8 mouse cellular contexts compared by ENCODE assay signal in the genomic region with DNA sequence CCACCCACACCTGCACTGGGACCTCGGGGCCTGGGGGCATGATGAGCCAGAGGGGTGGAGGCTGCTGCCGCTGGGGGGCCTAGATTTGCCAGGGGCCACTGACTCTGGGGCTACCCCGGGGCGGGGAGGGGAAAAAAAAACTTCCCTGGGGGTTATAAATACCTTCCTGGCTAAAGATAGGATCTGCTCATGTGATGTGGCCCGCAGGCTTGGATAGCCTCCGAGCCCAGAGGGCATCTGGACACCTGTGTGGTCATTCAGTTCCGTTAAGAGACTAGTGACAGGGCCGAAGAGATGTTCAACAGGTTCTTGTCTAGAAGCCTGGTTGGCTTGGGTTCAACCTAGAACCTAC. TPM values are rescaled to one million over a fixed set of nuclear protein-coding genes. Genes with fewer than 3 reads are reported as not detected.
A peak's percentile ranks its signal among the peaks of the same experiment; 100 is the strongest.
DNase-seq lines count a peak whose midpoint lies in the region; ATAC-seq and TF ChIP-seq lines count a peak whose summit lies in the region.

A gene (minus strand): TSS at position 40 of the 352 bp plus-strand sequence.

- no peak for ATAC-seq in forebrain, postnatal 0 days
- ATAC-seq in intestine, postnatal 0 days: peak; percentile 7

- WGBS in lung, adult 2 months: 40% methylated on average over 8 of the region's 8 CpGs
- 45% methylated on average over 8 of the region's 8 CpGs for WGBS in forebrain, postnatal 0 days
- 23% methylated on average over 8 of the region's 8 CpGs for WGBS in intestine, postnatal 0 days
- WGBS in olfactory bulb, adult 2 months: 51% methylated on average over 8 of the region's 8 CpGs

- peak within 1 kb of the TSS; percentile 11 for H3K4me3 ChIP-seq in lung, adult 2 months (replicated peaks; ENCODE audit: extremely low read depth, low read depth, low read length)
- peak within 1 kb of the TSS; percentile 39 for H3K4me3 ChIP-seq in forebrain, postnatal 0 days (ENCODE audit: low read depth, low read length)
- H3K4me3 ChIP-seq in intestine, postnatal 0 days (ENCODE audit: low read depth, low read length): peak within 1 kb of the TSS; percentile 39
- peak within 1 kb of the TSS; percentile 44 for H3K4me3 ChIP-seq in olfactory bulb, adult 2 months (ENCODE audit: insufficient read depth, low read depth, low read length)

- H3K36me3 ChIP-seq in forebrain, postnatal 0 days (ENCODE audit: insufficient read depth): no peaks in the 10 kb centered on the region
- no peaks in the 10 kb centered on the region for H3K36me3 ChIP-seq in intestine, postnatal 0 days (ENCODE audit: control insufficient read depth, insufficient read depth)

- H3K27me3 ChIP-seq in forebrain, postnatal 0 days (ENCODE audit: insufficient read depth, low read length): peaks cover 22% of the 10 kb centered on the region
- H3K27me3 ChIP-seq in intestine, postnatal 0 days (replicated peaks; ENCODE audit: control insufficient read depth, insufficient read depth, low read length): peaks cover 18% of the 10 kb centered on the region

- no peak within 1 kb of the TSS for H3K27ac ChIP-seq in forebrain, postnatal 0 days (ENCODE audit: low read depth, low read length)
- peak within 1 kb of the TSS; percentile 58 for H3K27ac ChIP-seq in intestine, postnatal 0 days (ENCODE audit: low read depth, low read length)
- no peak within 1 kb of the TSS for H3K27ac ChIP-seq in olfactory bulb, adult 2 months (ENCODE audit: insufficient read depth, low read depth, low read length)

- H3K9ac ChIP-seq in forebrain, postnatal 0 days: peak within 1 kb of the TSS; percentile 40
- H3K9ac ChIP-seq in intestine, postnatal 0 days (ENCODE audit: low read depth, low read length): 0 out of 2 replicates have a peak within 1 kb of the TSS, but pooled peaks have one; percentile 13

- no peaks in the 10 kb centered on the region for H3K4me1 ChIP-seq in lung, adult 2 months (ENCODE audit: control insufficient read depth, insufficient read depth, low read length)
- H3K4me1 ChIP-seq in forebrain, postnatal 0 days (ENCODE audit: insufficient read depth): no peaks in the 10 kb centered on the region
- peaks cover 5% of the 10 kb centered on the region for H3K4me1 ChIP-seq in intestine, postnatal 0 days (replicated peaks; ENCODE audit: control insufficient read depth, insufficient read depth, low read length)
- H3K4me1 ChIP-seq in olfactory bulb, adult 2 months (ENCODE audit: control insufficient read depth, insufficient read depth, low read length): peaks cover 16% of the 10 kb centered on the region

- no peak for TF ChIP-seq CTCF in lung, adult 2 months (IDR thresholded peaks at IDR 0.05; ENCODE audit: insufficient read depth, low read length)
- TF ChIP-seq CTCF in forebrain, postnatal 0 days (IDR thresholded peaks at IDR 0.05; ENCODE audit: low read depth): no peak
- TF ChIP-seq CTCF in intestine, postnatal 0 days (IDR thresholded peaks at IDR 0.05; ENCODE audit: low read depth): no peak
- TF ChIP-seq CTCF in olfactory bulb, adult 2 months (IDR thresholded peaks at IDR 0.05; ENCODE audit: insufficient read depth, low read depth, low read length): no peak

- no peaks in the 10 kb centered on the region for H3K9me3 ChIP-seq in forebrain, postnatal 0 days (ENCODE audit: low read length)
- no peaks in the 10 kb centered on the region for H3K9me3 ChIP-seq in intestine, postnatal 0 days (ENCODE audit: control insufficient read depth)

- peak within 1 kb of the TSS; percentile 54 for H3K4me2 ChIP-seq in forebrain, postnatal 0 days (ENCODE audit: low read depth)
- H3K4me2 ChIP-seq in intestine, postnatal 0 days (replicated peaks; ENCODE audit: low read depth): peak within 1 kb of the TSS; percentile 68

- no peak for TF ChIP-seq POLR2A in lung, adult 2 months (IDR thresholded peaks at IDR 0.05; ENCODE audit: borderline replicate concordance, extremely low read depth, low read depth, low read length)
- TF ChIP-seq POLR2A in olfactory bulb, adult 2 months (IDR thresholded peaks at IDR 0.05; ENCODE audit: insufficient read depth, low read depth, low read length): no peak

- DNase-seq in lung, adult 2 months: no peak
- no peak for DNase-seq in lung, postnatal 25 days (ENCODE audit: low spot score)
- no peak for DNase-seq in forebrain, postnatal 0 days
- no peak for DNase-seq in frontal cortex, postnatal 25 days (ENCODE audit: low spot score in 2 of 2)
- DNase-seq in right cerebral cortex, adult 18-20 months: no peak
- no peak for DNase-seq in adipocyte (ENCODE audit: low spot score)

RNA-seq across cellular contexts. Expression of the gene that starts here (rescaled TPM):
- polyA plus RNA-seq in lung, adult 2 months (2012; rRNA removed): 1.3 and 2.0 TPM in 2 replicates
- total RNA-seq in forebrain, postnatal 0 days (2014; rRNA removed): 1.6 and 1.7 TPM in 2 replicates
- 0.68 and 0.83 TPM in 2 replicates for polyA plus RNA-seq in forebrain, postnatal 0 days (2015; fragmentation: Nextera tagmentation; extraction: Ambion mirVana)
- 3.9 and 5.0 TPM in 2 replicates for polyA plus RNA-seq in intestine, postnatal 0 days (2015; fragmentation: Nextera tagmentation; extraction: Ambion mirVana)
- not detected in 2 replicates for polyA plus RNA-seq in olfactory bulb, adult 2 months (2012; ENCODE audit: insufficient read depth, insufficient read length, low replicate concordance, missing spikeins)
